Mouse (Mus musculus): ENCODE results near the gene Fgfr2. TPM values are rescaled to one million over a fixed set of nuclear protein-coding genes. Genes with fewer than 3 reads are reported as not detected.

The Fgfr2 gene
- polyA plus RNA-seq, 1 experiment from 2014 or later: 39.4 TPM

GRCm38 (mm10) chr7:130910841-130911240 lies 2212.3 kb downstream of the Fgfr2 start:
- no peak for ATAC-seq
- Histone ChIP-seq H3K4me3 (replicated peaks) (no peak overlapping the region), H3K27ac (no peak overlapping the region), H3K27me3 (no peaks in the 10 kb centered on the region), H3K4me1 (replicated peaks) (no peaks in the 10 kb centered on the region), H3K4me2 (replicated peaks) (no peak overlapping the region), H3K9me3 (no peaks in the 10 kb centered on the region), H3K9ac (replicated peaks) (no peak overlapping the region), H3K36me3 (peaks cover 30% of the 10 kb centered on the region)
- 94% methylated on average over 14 of the region's 14 CpGs for WGBS

- H3K4me3 ChIP-seq (replicated peaks): no peak overlapping the region
- ATAC-seq: no peak
- H3K27ac ChIP-seq: no peak overlapping the region
- no peak overlapping the region for H3K9ac ChIP-seq (replicated peaks)
- H3K4me2 ChIP-seq (replicated peaks): no peak overlapping the region
- H3K9me3 ChIP-seq: no peaks in the 10 kb centered on the region
- no peaks in the 10 kb centered on the region for H3K4me1 ChIP-seq (replicated peaks)
- no peaks in the 10 kb centered on the region for H3K27me3 ChIP-seq
- H3K36me3 ChIP-seq: peaks cover 31% of the 10 kb centered on the region
- 94% methylated on average over 13 of the region's 13 CpGs for WGBS
These were observed 2218.4 kb downstream of the Fgfr2 start for GRCm38 (mm10) chr7:130904571-130905365.

- no peak overlapping the region for H3K9ac ChIP-seq (replicated peaks)
- no peak overlapping the region for H3K4me3 ChIP-seq (replicated peaks)
- ATAC-seq: no peak
- no peak overlapping the region for H3K27ac ChIP-seq
- no peak overlapping the region for H3K4me2 ChIP-seq (replicated peaks)
- WGBS: 93% methylated on average over 16 of the region's 16 CpGs
- peaks cover 27% of the 10 kb centered on the region for H3K36me3 ChIP-seq
- no peaks in the 10 kb centered on the region for H3K9me3 ChIP-seq
- no peaks in the 10 kb centered on the region for H3K27me3 ChIP-seq
- no peaks in the 10 kb centered on the region for H3K4me1 ChIP-seq (replicated peaks)
These were observed 2219.6 kb downstream of the Fgfr2 start for GRCm38 (mm10) chr7:130903505-130904074.

GRCm38 (mm10) chr7:130902929-130903328 lies 2220.2 kb downstream of the Fgfr2 start:
- 94% methylated on average over 1 of the region's 1 CpGs for WGBS
- no peak overlapping the region for H3K9ac ChIP-seq (replicated peaks)
- ATAC-seq: no peak
- no peaks in the 10 kb centered on the region for H3K4me1 ChIP-seq (replicated peaks)
- no peaks in the 10 kb centered on the region for H3K9me3 ChIP-seq
- H3K4me2 ChIP-seq (replicated peaks): no peak overlapping the region
- H3K27ac ChIP-seq: no peak overlapping the region
- H3K36me3 ChIP-seq: peaks cover 22% of the 10 kb centered on the region
- H3K27me3 ChIP-seq: no peaks in the 10 kb centered on the region
- no peak overlapping the region for H3K4me3 ChIP-seq (replicated peaks)

- Histone ChIP-seq H3K4me1 (replicated peaks) (no peaks in the 10 kb centered on the region), H3K36me3 (peaks cover 31% of the 10 kb centered on the region), H3K27ac (no peak overlapping the region), H3K9me3 (no peaks in the 10 kb centered on the region), H3K4me3 (replicated peaks) (no peak overlapping the region), H3K4me2 (replicated peaks) (no peak overlapping the region), H3K9ac (replicated peaks) (no peak overlapping the region), H3K27me3 (no peaks in the 10 kb centered on the region)
- 91% methylated on average over 5 of the region's 5 CpGs for WGBS
- no peak for ATAC-seq
These were observed 2222.8 kb downstream of the Fgfr2 start for GRCm38 (mm10) chr7:130900233-130900848.

GRCm38 (mm10) chr7:130898373-130898772 lies 2224.8 kb downstream of the Fgfr2 start:
- H3K9ac ChIP-seq (replicated peaks): no peak overlapping the region
- no peaks in the 10 kb centered on the region for H3K4me1 ChIP-seq (replicated peaks)
- H3K4me3 ChIP-seq (replicated peaks): no peak overlapping the region
- WGBS: 83% methylated on average over 4 of the region's 4 CpGs
- no peak overlapping the region for H3K27ac ChIP-seq
- H3K9me3 ChIP-seq: no peaks in the 10 kb centered on the region
- H3K36me3 ChIP-seq: peaks cover 14% of the 10 kb centered on the region; the same call in 1 of the 2 replicates
- no peaks in the 10 kb centered on the region for H3K27me3 ChIP-seq
- ATAC-seq: no peak
- no peak overlapping the region for H3K4me2 ChIP-seq (replicated peaks)

- no peak overlapping the region for H3K9ac ChIP-seq (replicated peaks)
- no peaks in the 10 kb centered on the region for H3K9me3 ChIP-seq
- no peak overlapping the region for H3K4me3 ChIP-seq (replicated peaks)
- no peak overlapping the region for H3K4me2 ChIP-seq (replicated peaks)
- no peak overlapping the region for H3K27ac ChIP-seq
- H3K36me3 ChIP-seq: peaks cover 24% of the 10 kb centered on the region
- ATAC-seq: no peak
- H3K4me1 ChIP-seq (replicated peaks): no peaks in the 10 kb centered on the region
- 94% methylated on average over 10 of the region's 10 CpGs for WGBS
- H3K27me3 ChIP-seq: no peaks in the 10 kb centered on the region
These were observed 2225.9 kb downstream of the Fgfr2 start for GRCm38 (mm10) chr7:130897201-130897600.

GRCm38 (mm10) chr7:130896064-130896463 lies 2227.1 kb downstream of the Fgfr2 start:
- H3K9me3 ChIP-seq: no peaks in the 10 kb centered on the region

GRCm38 (mm10) chr7:130895618-130895945 lies 2227.6 kb downstream of the Fgfr2 start:
- H3K4me2 ChIP-seq (replicated peaks): no peak overlapping the region
- WGBS: 55% methylated on average over 2 of the region's 2 CpGs
- H3K9me3 ChIP-seq: no peaks in the 10 kb centered on the region
- no peak overlapping the region for H3K9ac ChIP-seq (replicated peaks)
- ATAC-seq: no peak
- peaks cover 20% of the 10 kb centered on the region for H3K36me3 ChIP-seq
- no peak overlapping the region for H3K4me3 ChIP-seq (replicated peaks)
- H3K4me1 ChIP-seq (replicated peaks): no peaks in the 10 kb centered on the region
- no peaks in the 10 kb centered on the region for H3K27me3 ChIP-seq
- no peak overlapping the region for H3K27ac ChIP-seq

More at GRCm38 (mm10) chr7:130896064-130896463, 2227.1 kb downstream of the Fgfr2 start:
- H3K27ac ChIP-seq: no peak overlapping the region
- H3K4me1 ChIP-seq (replicated peaks): no peaks in the 10 kb centered on the region
- WGBS: 64% methylated on average over 3 of the region's 3 CpGs
- H3K9ac ChIP-seq (replicated peaks): no peak overlapping the region
- no peak for ATAC-seq
- no peak overlapping the region for H3K4me2 ChIP-seq (replicated peaks)
- H3K36me3 ChIP-seq: peaks cover 24% of the 10 kb centered on the region
- no peaks in the 10 kb centered on the region for H3K27me3 ChIP-seq
- H3K4me3 ChIP-seq (replicated peaks): no peak overlapping the region

GRCm38 (mm10) chr7:130894931-130895617 lies 2228.1 kb downstream of the Fgfr2 start:
- no peak for ATAC-seq
- no peak overlapping the region for H3K4me3 ChIP-seq (replicated peaks)
- peaks cover 18% of the 10 kb centered on the region for H3K36me3 ChIP-seq
- no peaks in the 10 kb centered on the region for H3K4me1 ChIP-seq (replicated peaks)
- no peak overlapping the region for H3K4me2 ChIP-seq (replicated peaks)
- no peaks in the 10 kb centered on the region for H3K27me3 ChIP-seq
- no peak overlapping the region for H3K9ac ChIP-seq (replicated peaks)
- 65% methylated on average over 9 of the region's 9 CpGs for WGBS
- H3K9me3 ChIP-seq: no peaks in the 10 kb centered on the region
- H3K27ac ChIP-seq: no peak overlapping the region

- no peak overlapping the region for H3K27ac ChIP-seq
- no peak overlapping the region for H3K4me3 ChIP-seq (replicated peaks)
- no peak overlapping the region for H3K9ac ChIP-seq (replicated peaks)
- no peak for ATAC-seq
- H3K9me3 ChIP-seq: no peaks in the 10 kb centered on the region
- H3K27me3 ChIP-seq: no peaks in the 10 kb centered on the region
- 86% methylated on average over 6 of the region's 6 CpGs for WGBS
- peaks cover 22% of the 10 kb centered on the region for H3K36me3 ChIP-seq
- peaks cover 3% of the 10 kb centered on the region for H3K4me1 ChIP-seq (replicated peaks)
- no peak overlapping the region for H3K4me2 ChIP-seq (replicated peaks)
These were observed 2230.2 kb downstream of the Fgfr2 start for GRCm38 (mm10) chr7:130892973-130893372.

GRCm38 (mm10) chr7:130890871-130891270 lies 2232.3 kb downstream of the Fgfr2 start:
- Histone ChIP-seq H3K4me2 (replicated peaks) (no peak overlapping the region), H3K9ac (replicated peaks) (no peak overlapping the region), H3K9me3 (no peaks in the 10 kb centered on the region), H3K36me3 (peaks cover 18% of the 10 kb centered on the region), H3K27me3 (no peaks in the 10 kb centered on the region), H3K4me3 (replicated peaks) (no peak overlapping the region), H3K27ac (no peak overlapping the region), H3K4me1 (replicated peaks) (peaks cover 8% of the 10 kb centered on the region)
- no peak for ATAC-seq
- 55% methylated on average over 2 of the region's 2 CpGs for WGBS

Measured in midbrain, embryonic 13.5 days (tissue).